Mouse (Mus musculus) neural tube, embryonic 15.5 days (tissue): ENCODE measurements around the gene March6. TPM values are rescaled to one million over a fixed set of nuclear protein-coding genes. Genes with fewer than 3 reads are reported as not detected.

Experiments
- ATAC-seq: fragments of 200-750 bp; cut with Nextera tagmentation; 2 replicates; pipeline ENCODE4 v1.8.0; 2017; ENCODE audit warnings: mild to moderate bottlenecking, moderate TSS enrichment, moderate library complexity; ENCODE audit not compliant: low FRiP score
- H3K27ac ChIP-seq: fragments of 300-500 bp; sonication (generic); replicated peaks from 2 replicates; pipeline ENCODE4 v1.5.1; 2015; ENCODE audit warnings: mild to moderate bottlenecking, inconsistent platforms
- H3K27me3 ChIP-seq: fragments of 300-500 bp; sonication (generic); replicated peaks from 2 replicates; pipeline ENCODE4 v1.6.1; 2015; ENCODE audit warnings: inconsistent platforms
- H3K36me3 ChIP-seq: fragments of 300-500 bp; sonication (generic); 2 replicates; pipeline ENCODE4 v1.6.1; 2015; ENCODE audit warnings: inconsistent platforms
- H3K4me1 ChIP-seq: fragments of 300-500 bp; sonication (generic); 2 replicates; pipeline ENCODE4 v1.6.1; 2015; ENCODE audit warnings: inconsistent platforms
- H3K4me2 ChIP-seq: fragments of 300-500 bp; sonication (generic); 2 replicates; pipeline ENCODE4 v1.6.1; 2015; ENCODE audit warnings: inconsistent platforms, mild to moderate bottlenecking, moderate library complexity
- H3K4me3 ChIP-seq: fragments of 300-500 bp; sonication (generic); replicated peaks from 2 replicates; pipeline ENCODE4 v1.5.1; 2015; ENCODE audit warnings: mild to moderate bottlenecking, inconsistent platforms
- H3K9ac ChIP-seq: fragments of 300-500 bp; sonication (generic); replicated peaks from 2 replicates; pipeline ENCODE4 v1.6.1; 2015; ENCODE audit warnings: mild to moderate bottlenecking, inconsistent platforms
- H3K9me3 ChIP-seq: fragments of 300-500 bp; sonication (generic); replicated peaks from 2 replicates; pipeline ENCODE4 v1.6.1; 2016; ENCODE audit warnings: inconsistent platforms
- WGBS: fragments of 180-500 bp; shearing (Covaris S2); methylation state at CpG from one replicate; pipeline ENCODE4 v1.1.7; 2015; ENCODE audit warnings: mixed read lengths; 5-methylcytosine and 5-hydroxymethylcytosine counted together
- polyA plus RNA-seq: library from polyadenylated mRNA; unstranded; fragments of >200 nt; fragmentation: Nextera tagmentation; extraction: Ambion mirVana; gene quantifications from 2 replicates; pipeline ENCODE4 v1.2.1, GENCODE M21; 2015

Gene March6
- polyA plus RNA-seq, 1 experiment from 2014 or later = 63.2 TPM

DNA sequence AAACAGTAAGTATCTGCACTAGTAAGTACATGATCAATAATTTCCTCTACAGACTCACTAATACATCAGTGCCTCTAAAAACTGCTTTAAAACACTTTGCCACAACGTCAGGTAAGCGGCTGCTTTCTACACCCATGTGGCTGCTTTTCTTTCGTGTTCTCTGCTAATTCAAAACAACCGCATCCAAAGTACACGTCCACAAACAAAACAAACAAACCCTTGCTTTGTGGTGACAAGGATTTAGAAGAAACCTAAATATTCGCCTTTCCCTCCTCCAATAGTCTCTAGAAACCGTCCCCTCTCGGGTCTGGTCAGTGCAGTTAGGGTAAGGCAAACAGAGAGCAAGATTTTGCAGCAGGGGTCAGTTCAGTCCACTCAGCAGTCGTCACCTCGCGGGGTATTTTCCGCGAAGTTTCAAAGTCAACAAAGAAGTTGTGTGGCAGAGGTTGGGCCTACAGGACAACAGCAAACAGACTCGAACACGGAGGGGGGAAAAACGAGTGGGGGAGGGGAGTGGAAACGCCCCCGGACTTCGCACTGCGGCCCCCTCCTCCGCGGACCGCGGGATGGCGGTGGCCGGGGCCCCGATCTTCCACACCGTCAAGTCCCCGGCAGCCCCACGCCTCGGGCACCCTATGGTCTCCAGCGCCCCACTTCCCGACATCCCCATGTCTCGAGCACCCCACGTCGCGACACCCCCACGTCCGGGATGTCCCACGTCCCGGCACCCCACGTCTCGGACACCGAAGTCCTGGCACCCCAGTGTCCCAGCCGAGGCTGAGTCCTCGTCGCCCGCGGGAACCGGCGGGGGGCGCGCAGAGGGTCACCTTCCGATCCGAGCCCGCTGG is 818 bp downstream of the March6 start:
- peak overlapping the region; percentile 83 for H3K9ac ChIP-seq
- peak overlapping the region; percentile 64 for H3K4me2 ChIP-seq
- peak overlapping the region; percentile 98 for H3K27ac ChIP-seq
- no peaks in the 10 kb centered on the region for H3K36me3 ChIP-seq
- WGBS = under 1% methylated on average over 54 of the region's 56 CpGs
- peak; percentile 56 for ATAC-seq
- H3K4me3 ChIP-seq = peak overlapping the region; percentile 80
- no peaks in the 10 kb centered on the region for H3K27me3 ChIP-seq
- peaks cover 26% of the 10 kb centered on the region for H3K4me1 ChIP-seq
- no peaks in the 10 kb centered on the region for H3K9me3 ChIP-seq

GRCm38 (mm10) chr15:31529103-31529502 is 1.8 kb downstream of the March6 start:
- Histone ChIP-seq H3K27ac (no peak overlapping the region), H3K4me1 (peaks cover 28% of the 10 kb centered on the region), H3K4me3 (peak overlapping the region; percentile 80), H3K9ac (0 out of 2 replicates have a peak overlapping the region, but pooled peaks have one; percentile 14), H3K27me3 (no peaks in the 10 kb centered on the region), H3K4me2 (peak overlapping the region; percentile 64), H3K9me3 (no peaks in the 10 kb centered on the region), H3K36me3 (no peaks in the 10 kb centered on the region)
- WGBS = 35% methylated on average over 6 of the region's 6 CpGs
- no peak for ATAC-seq

DNA sequence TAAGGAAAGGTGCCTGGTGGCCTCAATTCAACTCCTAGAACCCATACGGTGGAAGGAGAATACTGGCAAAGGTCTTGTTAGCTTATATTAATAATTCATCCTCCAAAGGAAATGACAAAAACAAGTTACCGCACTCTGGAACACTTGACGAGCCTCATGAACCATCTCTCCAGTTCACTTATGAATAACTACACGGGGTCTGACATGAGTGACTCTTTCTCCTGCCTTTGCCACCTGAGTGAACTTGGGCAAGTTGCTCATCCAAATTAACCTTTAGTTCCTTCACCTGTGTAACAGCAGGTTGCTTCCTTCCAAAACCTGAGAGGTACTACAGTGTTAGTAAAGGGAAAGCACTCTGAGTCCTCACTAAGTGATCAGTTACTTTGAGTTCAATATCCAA is 2.4 kb downstream of the March6 start:
- 89% methylated on average over 4 of the region's 4 CpGs for WGBS
- H3K4me3 ChIP-seq = 0 out of 2 replicates have a peak overlapping the region, but pooled peaks have one; percentile 80
- peaks cover 28% of the 10 kb centered on the region for H3K4me1 ChIP-seq
- ATAC-seq = no peak
- no peaks in the 10 kb centered on the region for H3K9me3 ChIP-seq
- no peaks in the 10 kb centered on the region for H3K27me3 ChIP-seq
- no peak overlapping the region for H3K9ac ChIP-seq
- H3K27ac ChIP-seq = no peak overlapping the region
- H3K4me2 ChIP-seq = peak overlapping the region; percentile 64; the same call in 1 of the 2 replicates
- H3K36me3 ChIP-seq = no peaks in the 10 kb centered on the region

GRCm38 (mm10) chr15:31526463-31526862 is 4.4 kb downstream of the March6 start:
- Histone ChIP-seq H3K9ac (no peak overlapping the region), H3K27ac (no peak overlapping the region), H3K4me3 (no peak overlapping the region), H3K9me3 (no peaks in the 10 kb centered on the region), H3K36me3 (no peaks in the 10 kb centered on the region), H3K4me1 (peaks cover 22% of the 10 kb centered on the region), H3K27me3 (no peaks in the 10 kb centered on the region), H3K4me2 (no peak overlapping the region)
- 90% methylated on average over 1 of the region's 1 CpGs for WGBS
- no peak for ATAC-seq

DNA sequence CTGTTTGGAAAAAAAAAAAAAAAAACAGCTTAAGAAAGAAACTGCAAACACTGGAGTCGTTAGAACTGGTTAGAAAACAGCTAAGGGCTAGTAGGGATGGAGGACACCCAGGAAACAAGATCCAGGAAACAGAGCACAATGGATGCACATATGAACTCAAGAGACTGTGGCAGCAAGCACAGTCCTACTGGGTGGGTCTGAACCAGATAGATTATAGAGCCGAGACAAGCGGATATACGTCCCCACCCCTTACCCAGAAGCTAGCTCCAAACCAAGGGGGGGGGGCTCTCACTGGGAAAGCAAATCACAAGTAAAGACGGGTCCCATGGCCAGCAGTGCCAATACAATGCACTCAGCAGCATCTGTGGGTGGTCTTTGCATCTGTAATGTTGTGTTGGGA is 11.9 kb downstream of the March6 start:
- Histone ChIP-seq H3K36me3 (no peaks in the 10 kb centered on the region), H3K9ac (no peak overlapping the region), H3K4me1 (no peaks in the 10 kb centered on the region), H3K4me2 (no peak overlapping the region), H3K27me3 (no peaks in the 10 kb centered on the region), H3K27ac (no peak overlapping the region), H3K4me3 (no peak overlapping the region), H3K9me3 (no peaks in the 10 kb centered on the region)
- ATAC-seq = no peak
- WGBS = 69% methylated on average over 5 of the region's 5 CpGs

DNA sequence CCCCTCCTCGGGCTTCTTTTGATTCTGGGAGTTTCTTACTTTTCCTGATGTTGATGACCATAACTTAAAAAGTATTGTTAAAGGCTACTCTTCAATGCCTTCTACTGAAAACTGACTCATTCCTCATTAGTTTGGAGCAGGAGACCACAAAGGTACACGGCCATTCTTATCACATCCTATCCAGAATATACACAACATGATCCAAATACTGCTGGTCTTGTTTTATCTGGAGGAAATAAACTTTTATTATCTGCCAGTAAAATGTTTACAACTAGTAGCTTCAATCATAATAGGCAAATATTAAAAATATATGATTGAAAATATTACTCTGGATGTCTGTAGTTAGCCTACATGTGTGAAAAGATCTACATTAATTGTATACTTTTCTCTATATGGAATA is 12.5 kb downstream of the March6 start:
- Histone ChIP-seq H3K4me3 (no peak overlapping the region), H3K9ac (no peak overlapping the region), H3K4me2 (no peak overlapping the region), H3K27ac (no peak overlapping the region), H3K36me3 (no peaks in the 10 kb centered on the region), H3K9me3 (no peaks in the 10 kb centered on the region), H3K27me3 (no peaks in the 10 kb centered on the region), H3K4me1 (no peaks in the 10 kb centered on the region)
- ATAC-seq = no peak
- WGBS = 89% methylated on average over 2 of the region's 2 CpGs

DNA sequence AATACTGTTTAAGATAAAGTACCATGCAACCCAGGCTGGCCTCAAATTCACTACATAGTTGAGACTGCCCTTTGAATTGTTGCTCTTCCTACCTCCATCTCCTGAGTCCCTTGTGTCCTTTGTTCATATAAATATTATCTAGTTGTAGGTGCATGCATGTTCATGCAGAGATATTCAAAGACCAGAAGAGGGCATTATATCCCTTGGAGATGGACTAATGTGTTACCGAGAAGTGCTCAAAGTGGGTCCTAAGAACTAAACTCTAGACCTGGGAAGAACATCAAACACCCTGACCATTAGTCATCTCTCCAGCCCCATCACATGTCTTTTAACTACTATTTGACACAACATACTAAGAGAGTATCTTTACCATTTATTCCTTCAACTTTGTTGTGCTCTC is 13.7 kb downstream of the March6 start:
- Histone ChIP-seq H3K9ac (no peak overlapping the region), H3K27me3 (no peaks in the 10 kb centered on the region), H3K4me2 (no peak overlapping the region), H3K4me1 (no peaks in the 10 kb centered on the region), H3K9me3 (no peaks in the 10 kb centered on the region), H3K27ac (no peak overlapping the region), H3K4me3 (no peak overlapping the region), H3K36me3 (no peaks in the 10 kb centered on the region)
- 94% methylated on average over 1 of the region's 1 CpGs for WGBS
- no peak for ATAC-seq

DNA sequence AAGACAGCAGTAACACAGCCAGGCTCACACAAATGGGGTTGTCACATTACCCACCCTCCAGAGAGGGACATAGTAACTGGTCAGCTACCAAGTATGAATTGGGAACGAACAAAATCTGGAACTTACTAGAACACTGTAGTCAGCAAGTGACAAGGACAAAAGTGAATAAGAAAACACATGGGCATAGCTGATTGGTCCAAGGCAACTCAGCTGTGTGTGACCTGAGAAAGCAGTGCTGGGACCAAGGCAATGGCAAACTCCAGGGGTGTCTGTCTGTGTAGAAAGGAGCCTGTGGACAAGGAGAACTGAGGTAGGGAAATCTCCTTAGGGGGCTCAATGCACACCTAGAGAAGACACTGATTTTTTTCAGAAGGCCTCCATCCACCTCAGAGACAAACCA is 19.1 kb downstream of the March6 start:
- Histone ChIP-seq H3K4me1 (peaks cover 4% of the 10 kb centered on the region; the same call in 1 of the 2 replicates), H3K9ac (no peak overlapping the region), H3K4me3 (no peak overlapping the region), H3K27me3 (no peaks in the 10 kb centered on the region), H3K36me3 (no peaks in the 10 kb centered on the region), H3K4me2 (no peak overlapping the region), H3K9me3 (no peaks in the 10 kb centered on the region), H3K27ac (no peak overlapping the region)
- WGBS = 91% methylated on average over 1 of the region's 1 CpGs
- ATAC-seq = no peak

DNA sequence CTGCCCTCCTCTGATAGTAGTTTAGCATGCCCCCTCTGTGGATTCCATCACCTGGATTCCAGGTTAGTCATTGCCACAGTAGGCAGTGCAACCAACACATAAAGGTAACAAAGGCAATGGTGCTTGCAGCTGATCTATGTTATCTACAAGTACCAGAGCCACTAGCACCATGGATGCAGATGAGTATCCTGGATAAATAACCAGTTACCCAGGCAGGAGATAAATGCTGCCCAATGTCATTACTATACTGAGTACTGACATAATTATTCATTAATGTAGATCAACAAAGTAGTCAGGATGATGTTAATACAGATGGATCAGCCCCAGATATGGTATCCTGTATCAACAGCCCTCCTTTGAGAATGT is 19.5 kb downstream of the March6 start:
- H3K36me3 ChIP-seq = no peaks in the 10 kb centered on the region
- no peak for ATAC-seq
- H3K27me3 ChIP-seq = no peaks in the 10 kb centered on the region
- no peak overlapping the region for H3K4me3 ChIP-seq
- no peak overlapping the region for H3K27ac ChIP-seq
- no peaks in the 10 kb centered on the region for H3K9me3 ChIP-seq
- H3K4me2 ChIP-seq = no peak overlapping the region
- peaks cover 4% of the 10 kb centered on the region; the same call in 1 of the 2 replicates for H3K4me1 ChIP-seq
- H3K9ac ChIP-seq = no peak overlapping the region

- WGBS = 67% methylated on average over 7 of the region's 7 CpGs
- Histone ChIP-seq H3K36me3 (no peaks in the 10 kb centered on the region), H3K4me1 (peaks cover 4% of the 10 kb centered on the region; the same call in 1 of the 2 replicates), H3K27ac (no peak overlapping the region), H3K4me2 (no peak overlapping the region), H3K9me3 (no peaks in the 10 kb centered on the region), H3K9ac (no peak overlapping the region), H3K27me3 (no peaks in the 10 kb centered on the region), H3K4me3 (no peak overlapping the region)
- 0 out of 2 replicates have a peak, but pooled peaks have one; percentile 45 for ATAC-seq
Measured at GRCm38 (mm10) chr15:31510477-31511405, 20.1 kb downstream of the March6 start.

GRCm38 (mm10) chr15:31505082-31505481 is 25.8 kb downstream of the March6 start:
- Histone ChIP-seq H3K4me2 (no peak overlapping the region), H3K4me1 (no peaks in the 10 kb centered on the region), H3K27me3 (no peaks in the 10 kb centered on the region), H3K36me3 (peaks cover 14% of the 10 kb centered on the region), H3K9me3 (no peaks in the 10 kb centered on the region), H3K4me3 (no peak overlapping the region), H3K27ac (no peak overlapping the region), H3K9ac (no peak overlapping the region)
- ATAC-seq = no peak
- WGBS = 88% methylated on average over 2 of the region's 2 CpGs
